Mouse (Mus musculus): ENCODE measurements at regions not wholly inside any gene's neighbourhood (a gene's known extent, or its start where the extent isn't known, plus 50 kb on each side); places are given as distances from the start of the nearest gene placed in this dataset.

DNA sequence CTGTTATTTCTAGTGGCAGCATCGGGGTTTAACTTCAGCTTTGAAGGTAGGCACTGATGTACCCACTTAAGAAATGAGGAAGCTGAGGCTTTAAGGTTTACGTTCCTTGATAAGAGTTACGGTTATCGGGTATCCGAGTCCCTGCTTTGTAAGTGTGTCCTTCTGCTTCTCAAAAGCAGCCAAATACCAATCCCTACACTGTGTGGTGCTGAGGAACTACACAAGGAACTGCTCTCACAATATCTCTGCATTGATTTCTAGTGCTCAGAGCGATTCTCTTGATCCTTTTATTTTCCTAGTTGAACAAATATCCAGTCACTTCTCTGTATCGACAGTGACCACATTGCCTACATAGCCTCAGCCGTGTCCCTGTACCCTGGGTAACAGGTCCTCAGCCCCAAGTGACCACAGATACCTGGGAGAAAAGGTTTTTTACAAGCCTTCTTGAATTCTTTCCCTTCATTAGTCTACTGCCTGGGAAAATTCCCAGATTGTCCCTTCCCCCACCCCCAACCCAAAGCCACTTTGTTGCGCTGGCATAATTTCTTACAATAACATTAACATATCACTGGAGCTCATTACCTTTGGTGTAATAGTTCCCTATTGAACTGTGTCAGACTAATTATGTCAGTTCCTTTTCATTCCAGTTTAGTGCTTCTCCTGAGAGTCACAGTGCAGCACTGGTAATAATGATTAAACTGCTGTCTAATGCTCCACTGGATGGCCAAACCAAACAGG lies 184.0 kb upstream of the Nlrp1b start:
- DNase-seq: no peak

DNA sequence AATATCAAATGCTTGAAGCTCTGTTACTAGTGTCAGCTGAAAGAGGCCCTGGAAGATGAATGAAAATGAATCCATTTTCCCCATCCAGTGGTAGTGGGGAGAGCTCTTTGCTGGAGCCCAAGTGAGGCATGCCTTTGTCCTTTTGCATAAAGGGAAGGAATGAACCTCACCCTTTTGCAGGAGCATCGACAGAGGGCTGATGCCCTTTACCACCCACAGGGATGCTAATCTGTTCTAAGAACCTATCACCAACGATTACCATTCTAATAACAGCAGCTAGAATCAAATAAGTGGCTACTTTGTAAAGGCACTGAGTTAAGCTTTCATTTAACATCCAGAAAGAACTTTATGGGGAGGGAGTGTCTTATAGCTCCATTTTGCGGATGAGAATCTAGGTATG lies 184.9 kb upstream of the Nlrp1b start:
- no peak for DNase-seq

DNA sequence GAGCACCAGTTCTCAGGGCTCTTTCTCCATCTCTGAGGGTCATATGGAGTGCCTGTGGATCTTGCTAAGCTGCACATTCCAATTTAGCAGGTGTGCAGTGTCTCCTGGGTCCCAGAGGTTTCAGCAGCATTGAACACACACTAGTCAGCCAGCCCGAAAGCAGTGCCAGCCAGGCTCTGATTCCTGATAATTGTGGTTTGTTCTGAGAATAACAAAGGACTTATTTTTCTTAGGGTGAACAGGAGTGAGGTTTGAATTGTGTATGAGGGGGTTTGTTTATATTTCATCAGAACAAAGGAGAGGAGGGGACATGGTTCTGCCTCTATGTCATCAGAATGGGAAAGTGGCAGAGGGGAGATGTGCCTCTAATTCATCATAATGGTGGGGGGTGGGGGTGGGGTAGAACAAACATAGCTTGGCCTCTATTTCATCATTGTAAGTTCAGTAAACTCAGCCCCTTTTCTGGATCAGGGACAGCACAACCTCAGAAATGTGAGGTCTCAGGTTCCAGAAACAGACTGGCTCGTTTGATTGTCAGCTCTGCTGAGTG lies 191.8 kb upstream of the Nlrp1b start:
- DNase-seq: no peak

DNA sequence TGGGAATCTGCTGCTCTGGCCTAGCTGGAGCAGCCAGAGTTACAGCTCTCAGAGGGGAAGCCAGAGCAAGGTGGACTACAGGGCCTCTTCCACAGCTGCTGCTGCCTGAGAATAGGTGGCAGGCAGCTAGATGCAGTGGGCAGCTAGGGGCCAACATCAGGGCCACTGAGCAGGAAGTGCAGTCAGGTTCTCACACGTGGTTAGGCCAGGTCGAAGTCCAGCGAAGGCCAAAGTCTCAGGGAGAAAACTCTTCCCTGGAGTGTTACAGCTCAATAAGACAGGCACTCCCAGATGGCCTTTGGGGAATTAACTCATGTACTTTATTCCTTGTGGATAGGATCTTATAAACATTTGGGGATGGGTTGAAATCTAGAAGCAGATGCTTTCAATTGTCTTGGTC lies 192.7 kb upstream of the Nlrp1b start:
- DNase-seq: peak; percentile 39 to 54

DNA sequence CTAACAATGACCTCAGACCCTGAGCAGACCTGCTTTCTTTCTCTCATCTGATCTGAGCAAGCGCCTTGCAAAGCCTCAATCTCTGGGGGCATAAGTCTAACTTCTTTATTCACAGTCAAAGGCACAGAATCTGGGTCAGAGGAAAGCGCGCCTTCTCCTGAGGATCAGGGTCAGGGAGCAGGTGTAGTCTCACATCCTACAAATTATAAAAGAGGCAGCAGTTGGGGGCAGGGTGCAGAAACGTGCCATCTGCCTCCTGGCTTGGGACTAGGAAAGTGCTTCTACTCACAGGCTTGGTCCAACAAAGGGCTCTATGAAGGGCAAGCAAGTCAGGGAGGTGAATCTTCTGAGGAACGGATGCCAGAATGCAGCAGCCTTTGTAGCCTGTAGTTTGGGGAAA lies 194.3 kb upstream of the Nlrp1b start:
- no peak for DNase-seq

DNA sequence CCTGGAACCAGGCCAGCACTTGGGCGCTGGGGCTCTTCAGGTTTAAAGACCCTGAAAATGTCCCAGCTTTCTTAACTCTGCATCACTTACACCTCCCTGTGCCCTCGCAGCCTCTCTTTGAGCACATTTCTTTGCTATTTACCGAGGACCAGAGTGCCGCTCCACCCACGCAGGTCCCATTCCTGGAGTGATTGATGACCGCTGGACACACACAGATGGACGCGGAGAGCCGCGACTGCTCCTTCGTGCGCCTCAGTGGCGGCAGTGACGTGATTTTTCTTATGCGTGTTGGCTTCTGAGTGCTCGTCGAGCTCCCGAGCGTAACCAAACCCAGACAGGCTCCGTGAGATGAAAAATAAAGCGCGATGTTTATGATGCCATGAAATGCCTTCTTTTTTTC lies 199.2 kb upstream of the Nlrp1b start:
- no peak for DNase-seq

DNA sequence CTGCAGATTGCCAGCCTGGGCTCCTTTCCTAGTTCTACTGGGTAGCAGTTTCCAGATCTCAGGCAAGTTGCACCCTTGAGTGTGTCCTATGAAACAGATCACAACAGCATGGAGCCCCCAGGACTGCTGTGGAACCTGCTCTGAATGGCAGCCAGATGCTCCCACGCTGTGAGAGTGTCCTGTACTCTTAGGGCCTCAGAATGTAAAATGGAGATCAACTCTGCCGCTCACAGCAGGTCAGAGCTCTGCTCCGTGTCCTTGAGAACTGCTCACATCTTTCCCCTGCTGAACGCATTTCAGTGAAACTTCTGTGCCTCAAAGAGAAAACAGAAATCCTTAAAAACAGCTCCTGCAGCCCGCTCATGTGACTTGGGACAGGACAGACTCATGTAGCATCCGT lies 203.7 kb upstream of the Nlrp1b start:
- no peak for DNase-seq

DNA sequence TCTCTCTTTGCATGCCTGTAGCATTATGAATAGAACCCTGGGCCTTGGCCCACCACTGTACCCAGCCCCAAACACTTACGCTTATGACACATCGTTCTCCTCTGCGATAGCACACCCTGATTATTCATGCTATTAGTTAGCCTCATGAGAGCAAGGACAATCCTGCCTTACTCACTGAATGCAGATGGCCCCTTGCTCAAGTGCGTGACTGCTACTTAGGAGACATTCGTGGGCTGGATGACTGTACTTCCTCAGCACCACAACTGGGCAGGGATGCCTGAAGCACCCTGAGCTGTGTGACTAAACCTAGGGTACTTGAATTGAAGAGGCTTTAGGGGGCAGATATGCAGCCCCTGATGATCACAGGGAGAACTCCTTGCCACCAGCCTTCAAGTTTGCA lies 204.4 kb upstream of the Nlrp1b start:
- DNase-seq: no peak

DNA sequence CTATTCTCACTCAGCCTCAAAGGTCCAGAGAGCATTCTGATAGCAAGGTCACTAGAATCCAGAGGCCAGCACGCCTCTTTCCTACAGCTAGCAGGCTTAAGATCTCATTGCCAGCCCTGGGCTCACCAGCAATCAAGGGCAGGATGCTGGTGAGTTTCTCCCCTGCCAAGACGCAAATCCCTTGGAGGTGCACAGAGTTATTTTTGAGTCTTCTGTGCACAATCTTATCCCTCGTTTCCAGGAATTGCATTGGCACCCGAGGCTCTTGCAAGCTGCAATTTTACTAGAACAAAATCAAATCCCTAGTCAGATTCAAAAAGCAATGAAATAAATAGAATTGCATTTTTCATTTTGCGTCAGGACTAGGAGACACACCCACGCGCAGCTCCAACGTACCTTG lies 205.2 kb upstream of the Nlrp1b start:
- DNase-seq: no peak

DNA sequence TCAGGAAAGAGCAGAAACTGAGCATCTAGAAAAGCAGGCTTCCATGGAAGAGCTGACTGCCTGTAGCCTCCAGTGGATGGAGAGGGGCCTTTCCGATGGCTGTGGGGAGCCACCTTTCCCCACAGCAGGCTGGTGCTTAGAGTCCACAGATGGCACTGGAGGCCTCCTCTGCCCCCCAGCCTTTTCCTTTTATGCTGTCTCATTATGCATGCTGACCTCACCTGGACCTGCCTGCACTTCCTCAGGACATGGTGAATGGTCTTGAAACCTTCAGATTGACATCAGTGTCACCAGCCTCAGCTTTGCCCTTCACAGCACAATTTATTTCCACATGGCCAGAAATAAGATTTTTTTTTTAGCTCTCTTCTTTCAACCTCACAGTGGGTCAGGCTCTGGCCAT lies 205.8 kb upstream of the Nlrp1b start:
- no peak for DNase-seq

DNA sequence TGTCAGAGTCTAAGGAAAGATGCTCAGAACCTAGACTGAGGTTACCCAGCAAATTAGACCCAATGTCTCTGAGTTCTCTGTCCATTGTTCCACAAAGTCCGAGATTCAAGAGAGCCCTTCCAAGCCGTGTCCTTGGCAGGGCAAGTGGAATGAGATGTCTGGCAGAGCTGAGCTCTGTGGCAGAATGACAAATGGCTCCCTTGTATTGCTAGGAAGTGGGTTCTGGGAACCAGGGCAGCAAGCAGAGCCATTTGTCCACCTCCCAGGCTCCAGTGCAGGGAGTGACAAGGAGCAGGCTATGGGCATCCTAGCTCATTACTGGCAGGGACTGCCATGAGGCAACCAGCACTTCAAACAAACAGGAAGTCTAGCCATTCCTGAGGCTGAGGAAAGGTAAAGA lies 206.3 kb upstream of the Nlrp1b start:
- no peak for DNase-seq

DNA sequence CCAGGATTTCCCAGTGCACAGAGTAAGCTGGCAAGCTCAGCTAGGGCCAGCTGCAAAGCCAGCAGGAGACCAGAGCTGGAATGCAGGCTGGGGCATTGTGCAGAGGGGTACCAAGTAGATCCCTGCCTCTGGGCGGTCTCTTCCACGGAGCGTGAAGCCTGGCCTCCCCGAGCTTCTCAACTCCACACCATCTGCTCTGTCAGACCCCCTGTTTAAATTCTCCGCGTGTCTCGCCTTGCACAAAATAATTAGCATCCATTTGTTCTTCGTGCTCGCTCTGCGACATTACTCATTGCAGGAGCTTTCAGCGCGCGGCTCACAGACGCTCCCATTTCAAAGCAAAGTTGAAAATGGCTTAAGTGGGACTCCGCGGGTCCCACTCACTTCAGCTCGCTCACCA lies 209.3 kb upstream of the Nlrp1b start:
- no peak for DNase-seq

DNA sequence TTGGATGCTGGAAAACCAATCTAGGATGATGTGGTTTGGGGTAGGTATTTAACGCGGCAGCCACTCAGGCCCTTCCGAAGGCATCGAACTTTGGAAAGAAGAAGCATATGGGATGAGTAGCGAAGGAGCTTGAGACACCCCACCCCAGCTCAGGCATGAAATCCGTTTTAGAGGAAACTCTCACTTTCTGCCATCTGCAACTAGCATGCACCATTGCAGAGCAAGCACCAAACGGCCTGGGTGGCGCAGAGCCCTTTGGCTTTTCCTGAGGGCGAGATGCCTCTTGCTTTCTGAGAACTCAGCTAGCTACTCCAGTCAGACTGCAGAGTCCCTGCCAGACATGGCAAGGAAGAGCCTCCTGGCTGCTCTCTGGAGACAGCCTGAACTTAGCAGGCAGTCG lies 209.9 kb upstream of the Nlrp1b start:
- no peak for DNase-seq

DNA sequence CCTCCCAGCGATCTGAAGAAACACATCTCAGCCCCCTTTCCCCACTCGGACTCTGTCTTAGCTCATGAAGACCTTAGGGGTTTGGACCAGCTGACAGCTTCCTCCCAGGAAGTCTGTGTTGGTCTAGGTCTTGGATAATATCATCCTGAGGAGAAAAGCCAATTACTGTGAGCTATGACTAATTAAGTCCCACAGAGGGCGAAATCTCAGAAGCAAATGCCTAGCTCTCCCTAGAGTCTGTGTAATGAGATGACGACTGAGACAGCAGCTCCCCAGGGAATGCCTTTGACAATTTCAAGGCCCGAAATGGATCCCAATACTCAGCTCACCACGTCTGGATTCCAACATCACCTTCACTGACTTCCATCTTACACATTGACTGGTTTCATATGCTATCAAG lies 213.5 kb upstream of the Nlrp1b start:
- no peak for DNase-seq

DNA sequence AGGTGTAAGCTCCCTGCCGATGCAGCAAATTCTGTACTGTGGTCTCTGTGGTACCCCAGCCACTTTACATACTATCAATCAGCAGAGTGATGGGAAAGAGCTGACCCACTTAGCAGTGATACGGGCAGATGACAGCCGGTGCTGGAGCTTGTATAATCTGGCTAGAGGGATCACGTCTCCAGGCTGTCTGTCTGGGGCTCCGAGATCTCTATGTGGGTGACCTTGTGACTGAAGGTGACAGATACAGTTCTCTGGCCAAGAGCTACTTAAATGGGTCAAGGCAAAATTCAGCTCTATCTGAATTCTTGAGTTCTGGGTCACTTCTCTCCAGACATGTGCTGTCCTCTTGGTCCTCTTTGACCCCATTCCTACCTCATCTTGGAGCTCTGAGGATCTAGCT lies 216.1 kb upstream of the Nlrp1b start:
- no peak for DNase-seq

DNA sequence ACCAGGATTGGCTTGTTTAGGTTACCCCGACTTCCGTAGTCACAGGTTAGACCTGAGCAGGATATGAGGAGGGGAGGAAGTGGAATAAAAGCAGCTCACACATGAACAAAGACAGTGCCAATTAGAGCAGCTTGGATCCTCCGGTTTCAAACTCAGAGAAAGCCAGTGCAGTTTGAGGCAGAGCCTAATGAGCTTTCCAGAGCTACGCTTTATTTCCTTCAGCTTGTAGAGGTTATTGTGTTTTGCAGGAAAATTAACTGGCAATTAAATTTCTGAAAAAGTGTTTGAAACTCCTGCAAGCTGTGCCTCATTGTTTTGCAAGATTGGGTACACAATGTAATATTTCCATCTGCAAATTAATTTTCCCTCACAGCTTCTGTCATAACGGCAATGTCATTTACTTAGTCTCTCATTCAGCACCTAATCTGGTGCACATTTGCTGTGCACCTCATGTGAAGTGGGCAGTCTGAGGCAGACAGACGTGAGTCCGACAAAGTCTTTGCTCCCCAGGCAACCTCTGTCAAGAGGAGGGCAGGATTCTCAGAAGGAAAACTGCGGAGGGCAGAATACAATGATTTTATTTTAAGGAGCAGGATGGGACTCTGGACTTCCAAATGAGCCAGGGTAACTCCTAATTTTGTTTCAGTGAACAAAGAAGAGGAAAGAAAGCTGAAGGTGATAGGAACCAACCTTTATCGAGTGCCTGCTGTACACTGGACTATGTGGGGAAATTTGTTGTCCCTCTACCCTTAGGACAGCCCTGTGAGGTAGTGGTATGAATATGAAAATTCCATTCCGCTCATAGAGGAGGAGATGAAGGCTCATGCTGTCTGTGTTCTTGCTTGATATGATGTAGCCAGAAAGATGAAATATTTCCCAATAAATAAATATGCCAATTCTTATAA lies 217.6 kb upstream of the Nlrp1b start:
- no peak for DNase-seq

DNA sequence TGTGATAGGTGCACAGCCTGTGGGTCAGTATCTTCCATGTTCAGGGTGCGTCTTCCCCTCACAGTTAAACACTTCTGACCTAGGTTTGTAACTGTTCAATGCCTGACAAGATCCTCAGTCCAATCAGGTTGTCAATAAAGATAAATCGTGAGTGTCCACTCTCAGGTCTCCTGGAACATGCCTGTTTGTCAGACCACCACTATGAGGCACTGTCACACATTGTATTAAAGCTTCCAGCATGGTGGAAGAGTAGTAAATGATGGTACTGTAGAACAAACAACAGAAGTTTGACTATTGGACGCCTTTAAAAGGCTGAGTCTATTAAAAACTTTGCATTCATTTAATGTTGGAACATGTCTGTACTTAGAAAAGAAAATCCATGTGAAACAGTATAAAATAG lies 249.6 kb upstream of the Nlrp1b start:
- DNase-seq: no peak

DNA sequence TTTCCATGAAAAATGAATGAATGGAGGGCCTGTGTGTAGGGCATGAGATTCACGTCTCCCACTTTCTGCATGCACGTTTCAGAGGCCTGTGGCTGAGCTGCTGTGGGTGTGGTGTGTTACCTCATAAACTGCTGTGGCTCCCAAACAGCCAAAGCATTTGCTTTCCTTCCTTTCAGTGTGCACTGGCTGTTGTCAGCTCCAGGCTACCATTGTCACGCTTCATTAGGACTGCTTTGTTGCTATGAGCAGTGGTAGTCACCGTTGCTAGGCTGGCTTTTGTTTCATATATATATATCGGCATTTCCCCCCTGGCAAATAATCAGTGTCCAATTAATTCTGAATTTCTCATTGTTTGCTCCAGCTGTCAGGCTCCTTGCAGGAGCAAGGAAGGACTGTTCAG lies 251.9 kb upstream of the Wscd1 start:
- DNase-seq: no peak

DNA sequence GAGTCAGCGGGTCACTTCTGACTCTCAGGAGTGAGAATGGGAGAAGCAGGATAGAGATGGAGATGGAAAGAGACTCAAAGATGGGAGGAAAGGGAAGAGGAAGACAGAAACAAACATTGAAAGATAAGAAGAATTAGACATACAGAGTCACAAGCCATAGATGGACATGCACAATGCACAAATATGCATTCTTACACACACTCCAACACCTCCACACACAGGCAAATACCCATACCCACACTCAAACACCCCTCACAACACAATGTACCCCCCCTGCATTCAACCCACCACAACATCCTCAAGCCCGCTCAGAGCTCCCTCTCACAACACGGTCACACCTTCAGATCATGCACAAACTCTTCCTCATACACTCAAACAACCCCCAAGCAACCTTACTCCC lies 251.4 kb upstream of the Wscd1 start:
- no peak for DNase-seq

DNA sequence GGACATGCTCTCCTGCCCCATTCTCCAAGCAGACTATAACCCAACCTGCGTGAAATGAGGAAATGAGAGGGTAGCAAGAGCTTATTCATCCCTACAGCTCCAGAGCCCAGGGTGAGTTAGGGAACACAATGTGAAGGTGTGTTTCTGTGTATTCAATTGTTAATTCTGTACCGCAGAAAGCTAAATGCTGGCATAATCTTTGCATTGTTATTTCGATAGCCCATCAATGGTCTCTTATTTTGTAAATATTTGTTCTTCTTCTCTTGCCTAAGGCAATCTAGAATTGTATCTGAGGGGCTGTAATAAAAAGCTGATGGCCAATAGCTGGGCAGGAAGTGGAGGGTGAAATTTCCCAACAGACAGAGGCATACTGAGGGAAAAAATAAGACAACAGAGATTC lies 247.6 kb upstream of the Wscd1 start:
- no peak for DNase-seq

DNA sequence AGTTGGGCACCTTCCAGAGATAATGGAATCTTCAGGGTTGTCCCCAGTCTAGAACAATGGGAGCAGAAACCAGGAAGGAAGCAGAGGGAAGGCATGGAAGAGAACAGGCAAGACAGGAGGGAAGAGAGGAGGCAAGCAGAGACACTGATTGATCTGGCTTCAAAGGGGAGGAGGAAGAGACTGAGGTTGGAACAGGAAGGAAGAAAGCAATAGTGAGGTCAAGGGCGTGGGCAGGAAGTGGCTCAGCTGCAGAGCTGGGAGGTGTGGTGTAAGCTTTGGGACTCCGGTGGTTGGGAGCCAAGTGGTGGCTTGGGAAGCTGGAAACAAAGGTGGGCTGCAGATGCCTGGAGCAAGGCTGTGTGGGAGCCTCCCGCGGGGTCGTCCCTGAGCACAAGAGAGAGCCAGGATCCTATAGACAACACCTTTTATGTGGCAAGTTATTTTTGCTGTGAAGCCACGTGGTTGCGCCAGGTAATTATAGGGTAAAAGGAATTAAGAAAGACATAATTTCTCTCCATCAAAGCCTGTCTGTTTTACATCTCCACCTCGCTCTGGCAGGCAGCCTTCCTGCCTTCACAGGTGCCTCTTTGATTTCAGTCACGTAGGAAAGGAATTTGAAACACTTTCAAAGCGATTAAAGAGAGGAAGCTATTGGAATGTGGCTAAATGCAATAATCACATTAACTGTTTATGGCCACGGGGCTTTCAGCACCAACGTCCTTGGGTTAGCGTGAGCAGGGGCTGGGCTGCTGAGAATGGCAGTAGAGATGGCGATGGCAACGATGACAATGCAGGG lies 237.3 kb upstream of the Wscd1 start:
- peak; percentile 10 to 39 for DNase-seq

DNA sequence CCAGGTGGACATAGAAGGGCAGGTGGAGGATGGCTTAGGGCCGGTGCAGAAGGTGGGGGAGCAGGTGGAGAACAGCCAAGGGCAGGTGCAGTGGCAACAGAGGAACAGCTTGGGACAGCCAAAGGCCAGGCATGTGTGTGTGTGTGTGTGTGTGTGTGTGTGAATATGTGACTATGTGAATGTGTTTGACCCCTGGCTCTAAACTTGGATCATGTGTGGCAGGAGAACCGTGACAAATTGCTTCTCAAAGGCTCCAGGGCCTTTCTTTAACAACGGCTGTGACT lies 236.7 kb upstream of the Wscd1 start:
- DNase-seq: peak; percentile 32 to 46

DNA sequence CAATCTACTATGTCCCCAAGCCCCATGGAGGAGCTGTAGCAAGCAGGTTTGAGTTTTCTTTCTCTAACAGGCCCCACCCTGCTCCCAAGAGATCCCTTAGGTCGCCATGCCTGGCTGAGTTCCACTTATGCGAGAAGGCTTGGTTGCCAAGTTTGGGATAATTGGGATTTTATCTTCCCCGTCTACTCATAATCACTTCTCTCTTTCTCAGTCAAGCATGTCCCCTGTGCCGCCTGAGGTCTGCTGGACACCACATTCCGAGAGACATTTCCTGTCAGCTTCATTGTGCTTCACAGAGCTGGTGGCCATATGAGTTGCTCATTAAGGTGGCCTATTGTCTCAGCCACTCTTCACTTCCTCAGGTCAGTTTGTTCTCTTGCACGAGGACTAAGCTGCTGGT lies 234.5 kb upstream of the Wscd1 start:
- DNase-seq: peak; percentile 19 to 37

DNA sequence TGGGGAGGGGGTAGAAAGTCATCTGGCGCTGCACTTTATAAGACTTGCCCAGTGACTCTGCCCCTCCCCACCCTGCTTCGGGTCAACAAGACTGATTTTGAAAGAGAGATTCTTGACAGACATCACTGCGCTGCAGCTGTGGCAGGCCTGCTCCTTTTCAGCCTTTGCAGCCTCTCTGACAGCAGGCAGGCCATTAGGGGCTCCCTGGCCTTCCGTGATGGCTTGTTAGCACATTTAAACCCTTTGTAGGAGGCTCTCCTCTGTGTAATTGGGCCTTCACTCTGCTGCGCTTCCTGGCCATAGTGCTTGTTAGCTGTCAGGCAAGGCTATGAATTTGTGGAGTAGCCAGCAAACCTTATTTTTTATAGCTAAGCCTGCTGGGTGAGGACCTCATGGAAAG lies 232.3 kb upstream of the Wscd1 start:
- DNase-seq: no peak
